Mouse (Mus musculus): Measurements from ENCODE around the gene Mroh8. TPM values are rescaled to one million over a fixed set of nuclear protein-coding genes. Genes with fewer than 3 reads are reported as not detected.
"Not testable (repeated sequence)": the region's sequence is repeated elsewhere in the genome, so short reads cannot be mapped to it uniquely, and the experiment has no call there.

Gene Mroh8
- total RNA-seq, 2 experiments from 2014 or later = not detected

GRCm38 (mm10) chr2:157203026-157203425 is 76.3 kb downstream of the Mroh8 start:
- no peak for DNase-seq (ENCODE audit: low spot score)
- intact Hi-C loops (cut with DNase I) = no loop called here

GRCm38 (mm10) chr2:157202361-157202760 is 77.0 kb downstream of the Mroh8 start:
- DNase-seq (ENCODE audit: low spot score) = no peak
- intact Hi-C loops (cut with DNase I) = no loop called here

- DNase-seq (ENCODE audit: low spot score) = peak; percentile 9
- intact Hi-C loops (cut with DNase I) = loop anchor here (2.0 kb wide), 1 partner anchor 68 kb away; no protein-coding TSS in a partner anchor
Observed at GRCm38 (mm10) chr2:157201081-157201830, 78.1 kb downstream of the Mroh8 start.

- intact Hi-C loops (cut with DNase I); DNase-seq (ENCODE audit: low spot score): not testable (repeated sequence)
Observed at GRCm38 (mm10) chr2:157198405-157198804, 80.9 kb downstream of the Mroh8 start.

GRCm38 (mm10) chr2:157190651-157191050 is 88.7 kb downstream of the Mroh8 start:
- DNase-seq (ENCODE audit: low spot score) = no peak

GRCm38 (mm10) chr2:157187223-157187622 is 92.1 kb downstream of the Mroh8 start:
- no peak for DNase-seq (ENCODE audit: low spot score)

More at GRCm38 (mm10) chr2:157190651-157191050, 88.7 kb downstream of the Mroh8 start:
- intact Hi-C loops (cut with DNase I) = no loop called here

GRCm38 (mm10) chr2:157186504-157186903 is 92.8 kb downstream of the Mroh8 start:
- no peak for DNase-seq (ENCODE audit: low spot score)
- intact Hi-C loops (cut with DNase I) = no loop called here

More at GRCm38 (mm10) chr2:157187223-157187622, 92.1 kb downstream of the Mroh8 start:
- intact Hi-C loops (cut with DNase I) = no loop called here

- intact Hi-C loops (cut with DNase I) = no loop called here
- DNase-seq (ENCODE audit: low spot score) = no peak
Observed at GRCm38 (mm10) chr2:157185022-157185660, 94.2 kb downstream of the Mroh8 start.

- intact Hi-C loops (cut with DNase I) = no loop called here
- DNase-seq (ENCODE audit: low spot score) = no peak
Observed at GRCm38 (mm10) chr2:157178167-157178566, 101.2 kb downstream of the Mroh8 start.

- no peak for DNase-seq (ENCODE audit: low spot score)
- intact Hi-C loops (cut with DNase I) = no loop called here
Observed at GRCm38 (mm10) chr2:157176248-157176647, 103.1 kb downstream of the Mroh8 start.

- no peak for DNase-seq (ENCODE audit: low spot score)
- intact Hi-C loops (cut with DNase I) = no loop called here
Observed at GRCm38 (mm10) chr2:157174416-157174815, 104.9 kb downstream of the Mroh8 start.

- DNase-seq (ENCODE audit: low spot score) = no peak
- intact Hi-C loops (cut with DNase I) = no loop called here
Observed at GRCm38 (mm10) chr2:157173555-157173954, 105.8 kb downstream of the Mroh8 start.

GRCm38 (mm10) chr2:157172984-157173383 is 106.4 kb downstream of the Mroh8 start:
- intact Hi-C loops (cut with DNase I) = no loop called here
- DNase-seq (ENCODE audit: low spot score) = no peak

- intact Hi-C loops (cut with DNase I) = no loop called here
- no peak for DNase-seq (ENCODE audit: low spot score)
Observed at GRCm38 (mm10) chr2:157170626-157171025, 108.7 kb downstream of the Mroh8 start.

GRCm38 (mm10) chr2:157170166-157170565 is 109.2 kb downstream of the Mroh8 start:
- no peak for DNase-seq (ENCODE audit: low spot score)
- intact Hi-C loops (cut with DNase I) = no loop called here

GRCm38 (mm10) chr2:157166371-157167080 is 112.8 kb downstream of the Mroh8 start:
- intact Hi-C loops (cut with DNase I) = no loop called here
- no peak for DNase-seq (ENCODE audit: low spot score)

- DNase-seq (ENCODE audit: low spot score); intact Hi-C loops (cut with DNase I): not testable (repeated sequence)
Observed at GRCm38 (mm10) chr2:157165312-157166224, 113.8 kb downstream of the Mroh8 start.

GRCm38 (mm10) chr2:157164101-157164500 is 115.2 kb downstream of the Mroh8 start:
- intact Hi-C loops (cut with DNase I) = no loop called here
- DNase-seq (ENCODE audit: low spot score) = no peak
